Mouse (Mus musculus): ENCODE measurements around the gene Gm45711.

DNA sequence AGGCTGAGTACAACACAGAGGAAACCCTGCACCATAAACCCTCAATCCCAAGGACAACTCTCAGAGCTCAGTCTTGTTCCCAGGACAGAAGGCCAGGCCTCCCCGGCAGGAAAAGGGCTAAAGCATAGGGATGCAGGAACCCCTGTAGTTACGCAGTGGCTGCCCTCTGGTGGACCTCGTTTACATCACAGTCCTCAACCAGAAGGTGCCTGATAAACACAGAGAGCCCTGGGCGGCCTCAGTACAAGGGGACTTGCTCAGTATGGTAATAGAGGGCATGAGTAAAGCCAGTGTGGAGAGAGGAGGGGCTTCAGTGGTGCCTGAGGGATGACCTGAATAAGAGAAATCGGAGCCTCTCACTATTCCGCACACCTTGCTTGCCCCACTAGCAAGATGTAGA lies 75.3 kb downstream of the Gm45711 start:
- TF ChIP-seq CTCF (conservative IDR thresholded peaks at IDR 0.05; ENCODE audit: low read length) (no peak), NANOG (IDR thresholded peaks at IDR 0.05; ENCODE audit: borderline replicate concordance, low read length) (no peak)

All from E14TG2a.4 (cell line).